Mouse (Mus musculus) heart, adult 8-10 months (tissue): ENCODE data around the gene Stard3. TPM values are rescaled to one million over a fixed set of nuclear protein-coding genes. Genes with fewer than 3 reads are reported as not detected.

Source experiments
- DNase-seq: peaks from one replicate; pipeline ENCODE4 v3.0.0; 2022; ENCODE audit warnings: low spot score
- total RNA-seq, 4 experiments: library from RNA; stranded (reverse); gene quantifications; 2 replicates each; pipeline ENCODE4 v1.2.4; 2022

Gene Stard3
- total RNA-seq, 4 experiments from 2014 or later: 17.2 to 28.8 (median 23.7) TPM

DNA sequence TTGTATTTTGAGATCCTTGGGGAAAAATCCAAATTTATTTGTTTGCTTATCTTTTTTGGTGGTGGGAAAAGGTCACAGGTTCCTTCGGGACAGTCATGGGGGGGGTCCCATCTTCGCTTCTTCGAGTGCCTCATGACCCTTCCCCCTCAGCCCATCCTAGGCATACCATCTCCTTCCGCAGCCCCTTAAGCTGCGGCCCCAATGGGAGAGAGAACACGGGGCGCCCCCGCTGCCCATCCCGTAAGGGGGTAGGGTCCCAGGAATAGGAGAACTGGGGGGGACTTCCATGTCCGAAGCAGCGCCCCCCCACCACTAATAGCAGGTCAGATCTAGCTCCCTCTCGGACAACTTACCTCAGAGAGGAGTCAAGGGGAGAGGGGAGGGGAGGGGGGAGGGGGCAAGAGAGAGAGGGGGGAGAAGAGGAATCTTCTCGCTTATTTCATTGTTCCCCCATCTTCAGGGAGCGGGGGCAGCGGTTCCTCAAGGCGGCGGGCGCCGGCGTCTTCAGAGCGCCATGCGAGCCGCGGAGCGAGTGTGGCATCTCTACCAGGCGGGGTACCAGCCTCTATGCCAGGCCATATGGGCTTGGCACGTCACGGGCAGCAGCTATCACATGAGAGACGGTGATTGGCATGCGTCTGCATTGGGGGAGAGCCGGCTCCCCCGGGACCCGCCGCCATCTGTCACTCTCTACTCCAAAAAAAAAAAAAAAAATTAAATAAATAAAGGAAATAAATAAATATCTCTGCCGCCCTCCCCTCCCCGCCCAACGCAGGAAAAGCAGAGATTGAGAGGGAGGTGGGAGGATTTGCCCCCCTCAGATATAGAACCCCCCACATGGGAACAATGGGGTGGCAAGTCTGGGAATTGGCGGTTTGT is 28.8 kb upstream of the Stard3 start, which contains the start of gene Neurod2:
TSS of gene Neurod2 (minus strand) at position 568 of the 879 bp plus-strand sequence.
- DNase-seq: no peak

DNA sequence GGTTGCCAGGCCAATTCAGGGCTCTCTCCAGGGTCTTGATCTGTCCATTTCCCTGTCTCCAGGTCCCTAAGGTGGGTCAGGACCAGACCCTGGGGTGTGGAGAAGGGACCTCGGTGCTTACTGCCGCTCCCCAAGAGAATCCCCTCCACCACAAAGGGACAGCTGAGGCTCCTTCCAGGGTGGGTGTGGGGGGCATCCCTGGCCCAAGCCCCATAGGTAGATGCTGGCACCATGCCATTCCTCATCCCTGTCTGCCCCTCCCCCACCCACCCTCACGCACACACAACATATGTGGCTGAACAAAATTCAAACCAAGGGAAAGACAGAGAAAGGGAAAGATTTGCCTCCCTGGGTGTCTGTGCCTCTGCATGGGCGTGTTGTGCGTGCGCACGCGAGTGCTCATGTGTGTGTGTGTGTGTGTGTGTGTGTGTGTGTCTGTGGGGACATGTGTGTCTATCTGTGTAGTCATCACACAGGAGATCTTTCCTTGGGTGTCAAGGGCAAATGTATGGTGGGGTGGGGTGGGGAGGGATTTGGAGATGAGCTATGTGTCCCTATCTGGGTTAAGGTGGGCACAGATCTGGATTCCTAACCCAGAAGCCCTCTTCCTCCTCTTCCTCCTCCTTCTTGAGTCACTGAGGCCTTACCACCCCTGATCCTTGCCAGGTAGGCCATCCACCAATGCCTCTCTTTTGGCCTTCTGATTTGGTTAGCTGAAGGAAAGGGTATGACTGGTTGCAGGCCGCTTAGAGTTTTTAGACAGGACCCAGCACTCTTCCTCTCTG is 28.0 kb upstream of the Stard3 start:
- no peak for DNase-seq

DNA sequence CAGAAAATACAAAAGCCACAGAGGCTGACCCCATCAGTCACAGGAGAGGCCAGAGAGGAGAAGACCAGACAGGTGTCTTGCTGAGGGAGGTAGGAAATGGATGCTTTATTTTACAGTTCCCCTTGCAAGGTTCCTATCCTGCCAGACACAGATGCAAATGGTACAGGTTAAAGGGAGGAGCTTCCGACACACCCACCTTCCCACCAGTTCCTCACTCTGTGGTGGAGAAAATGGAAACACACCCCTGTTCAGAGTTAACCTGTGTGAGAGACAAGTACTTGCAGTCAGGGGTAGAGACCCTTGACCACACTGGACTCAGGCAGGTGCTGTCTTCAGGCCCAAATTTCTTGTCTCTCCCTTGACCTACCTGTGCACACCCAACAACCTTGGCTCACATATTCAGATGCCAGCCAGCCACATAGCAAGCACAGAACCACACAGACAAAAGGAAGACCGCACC is 27.4 kb upstream of the Stard3 start:
- no peak for DNase-seq

DNA sequence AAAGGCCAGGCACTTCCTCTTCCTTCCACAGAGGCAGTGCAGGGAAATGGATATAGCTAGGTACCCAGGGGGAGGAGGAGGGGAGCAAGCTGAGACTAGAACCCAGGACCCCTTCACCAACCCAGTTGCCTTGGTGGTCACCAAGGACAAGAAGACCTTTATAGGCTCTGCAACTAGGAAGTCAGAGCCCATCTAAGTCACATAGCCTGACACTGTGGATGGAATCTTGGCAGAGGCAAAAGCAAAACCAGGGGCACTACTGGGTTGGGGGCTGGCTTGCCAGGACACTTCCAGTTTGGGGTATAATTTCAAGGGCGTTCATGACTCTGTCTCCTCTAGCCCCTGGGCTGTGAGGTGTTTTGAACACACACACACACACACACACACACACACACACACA is 26.8 kb upstream of the Stard3 start:
- no peak for DNase-seq

DNA sequence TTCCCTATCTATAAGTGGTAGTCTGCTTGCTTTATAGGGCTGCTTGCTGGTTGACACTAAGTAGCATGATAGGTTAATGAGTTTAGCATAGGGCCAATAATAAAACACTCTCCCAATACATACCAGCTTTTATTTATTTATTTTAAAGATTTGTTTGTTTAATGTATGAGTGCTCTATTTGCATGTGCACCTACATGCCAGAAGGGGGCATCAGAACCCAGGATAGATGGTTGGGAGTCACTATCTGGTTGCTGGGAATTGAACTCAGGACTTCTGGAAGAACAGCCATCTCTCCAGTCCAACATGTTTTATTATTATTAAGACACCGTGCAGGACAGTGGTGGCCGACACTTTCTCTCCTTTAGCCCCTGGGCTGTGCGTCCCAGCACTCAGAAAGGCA is 26.0 kb upstream of the Stard3 start:
- DNase-seq: no peak

DNA sequence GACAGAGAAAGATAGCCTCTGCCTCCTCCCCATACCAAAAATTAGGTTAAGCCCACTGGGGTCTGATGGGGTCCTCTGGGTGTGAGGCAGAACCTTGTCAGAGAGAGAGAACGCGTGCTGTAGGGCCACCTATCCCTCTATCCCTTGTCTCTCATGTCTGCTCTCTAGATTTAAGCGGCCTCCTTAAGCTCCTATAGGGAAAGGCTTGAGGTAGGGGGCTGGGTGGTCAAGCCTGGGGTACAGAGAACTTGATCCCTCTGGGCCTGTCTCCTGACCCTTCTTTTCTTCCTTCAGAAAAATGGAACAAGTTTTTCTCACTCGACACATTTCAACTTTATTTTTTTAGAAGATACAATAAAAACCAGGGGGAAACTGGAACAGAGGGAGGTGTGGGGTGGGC is 25.3 kb upstream of the Stard3 start:
- no peak for DNase-seq

DNA sequence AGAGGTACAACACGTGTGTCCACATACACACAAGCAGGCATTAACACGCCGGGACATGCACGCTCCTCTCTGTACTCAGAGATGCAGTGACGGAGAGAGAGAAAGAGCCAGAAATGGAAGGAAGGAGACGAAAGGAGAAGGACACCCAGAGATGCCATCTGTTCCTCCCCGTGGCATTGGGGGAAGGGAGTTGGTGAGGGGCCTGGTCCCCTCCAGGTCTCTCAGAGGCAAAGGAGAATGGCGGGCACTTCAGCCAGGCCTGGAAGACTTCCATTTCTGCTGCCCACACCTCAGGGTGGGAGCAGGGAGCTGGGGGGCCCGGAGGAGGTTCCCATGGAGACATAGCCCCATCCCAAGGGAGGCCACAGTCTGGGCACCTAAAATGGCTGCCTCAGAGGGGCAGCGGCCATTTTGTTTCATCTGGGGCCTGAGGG is 24.9 kb upstream of the Stard3 start:
- no peak for DNase-seq

DNA sequence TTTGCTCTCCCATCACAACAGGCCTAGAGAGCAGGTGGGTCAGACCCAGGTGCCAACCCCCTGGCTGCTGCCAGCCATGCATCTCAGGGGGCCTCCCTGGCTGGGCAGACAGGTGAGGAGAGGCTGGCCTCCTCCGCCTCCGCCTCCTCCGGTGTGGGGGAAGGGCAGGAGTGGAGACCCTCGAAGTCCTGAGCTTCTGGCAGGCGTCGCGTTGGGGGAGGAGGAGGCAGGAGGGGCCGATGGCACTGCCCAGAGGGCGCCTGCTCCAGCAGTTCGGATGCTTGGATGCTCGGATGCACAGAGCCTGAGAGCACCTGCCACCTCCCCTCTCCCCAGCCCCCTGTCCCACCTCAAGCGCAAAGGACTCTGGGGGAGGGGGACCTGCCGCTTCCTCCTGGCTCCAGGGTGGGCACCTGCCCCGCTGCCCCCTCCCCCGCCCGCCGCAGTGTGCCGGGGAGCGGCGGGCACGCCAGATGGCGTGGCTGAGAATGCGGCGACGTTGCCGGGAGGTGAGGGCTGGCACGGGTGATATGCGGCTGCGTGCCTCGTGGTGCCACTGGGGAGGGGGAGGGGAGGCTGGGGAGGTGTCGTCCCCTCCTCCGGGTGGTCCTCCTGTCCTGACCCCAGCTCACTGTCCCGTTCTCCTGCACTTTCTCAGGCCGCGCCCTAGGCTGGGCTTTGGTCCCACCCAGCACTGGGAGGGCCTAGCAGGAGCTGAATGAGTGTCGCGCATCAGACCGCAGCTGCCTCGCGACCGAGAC is 24.0 kb upstream of the Stard3 start:
- DNase-seq: no peak

DNA sequence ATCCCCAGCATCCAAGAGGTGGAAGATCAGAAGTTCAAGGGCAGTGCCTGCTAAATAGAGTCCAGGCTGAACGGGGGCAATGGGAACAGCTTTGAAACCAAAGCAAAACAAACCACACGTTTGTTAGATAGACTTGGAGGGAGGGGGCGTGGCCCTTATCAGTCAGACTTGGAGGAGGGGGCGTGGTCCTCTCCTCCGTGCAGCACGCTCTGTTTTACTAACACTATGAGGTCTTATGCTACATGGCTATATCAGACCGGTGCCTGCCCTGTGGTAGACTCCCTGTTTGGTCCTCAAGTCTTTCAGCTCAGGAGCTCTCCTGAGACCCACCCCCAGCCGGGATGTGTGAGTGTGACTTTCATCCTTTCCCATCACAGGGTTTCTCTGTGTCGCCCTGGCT is 22.9 kb upstream of the Stard3 start:
- no peak for DNase-seq

DNA sequence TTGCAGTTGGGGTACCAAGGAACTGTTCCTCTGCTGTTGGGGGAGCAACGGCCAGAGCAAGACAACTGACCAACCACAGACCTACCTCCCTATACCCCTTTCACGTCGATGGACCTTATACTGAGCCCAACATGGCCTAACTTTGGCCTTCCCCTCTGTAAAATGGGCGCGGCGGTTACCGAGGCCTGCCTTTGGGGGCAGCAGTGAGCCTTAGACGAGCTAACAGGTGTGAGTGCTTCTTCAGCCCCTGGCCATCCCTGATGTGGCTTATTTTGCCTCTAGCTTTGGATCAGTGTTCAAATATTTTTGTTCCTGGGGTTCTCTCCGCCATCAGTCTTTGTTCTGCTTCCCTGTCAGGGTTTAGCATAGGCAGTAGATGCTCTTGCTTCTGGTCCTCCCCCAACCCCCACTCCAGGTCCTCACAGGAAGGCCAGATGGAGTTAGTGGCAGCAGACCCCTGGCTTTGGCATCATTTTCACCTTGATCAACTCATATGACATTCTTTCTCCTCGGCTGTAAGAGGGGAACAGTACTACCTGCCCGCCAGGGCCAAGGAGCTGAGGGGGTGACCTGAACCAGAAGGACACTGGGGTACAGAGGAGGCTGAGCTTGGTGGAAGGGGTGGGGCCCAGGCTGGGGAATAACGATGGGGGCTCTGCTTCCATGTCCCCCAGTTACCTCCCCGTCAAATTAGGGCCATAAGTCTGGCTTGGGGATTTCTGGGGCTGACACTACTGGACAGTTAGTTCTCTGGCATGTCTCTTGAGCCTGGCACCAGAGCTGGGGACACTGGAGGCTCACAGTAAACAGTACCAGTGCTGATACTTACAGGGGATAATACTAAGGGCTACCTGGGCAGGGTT is 21.7 kb upstream of the Stard3 start:
- DNase-seq: no peak

DNA sequence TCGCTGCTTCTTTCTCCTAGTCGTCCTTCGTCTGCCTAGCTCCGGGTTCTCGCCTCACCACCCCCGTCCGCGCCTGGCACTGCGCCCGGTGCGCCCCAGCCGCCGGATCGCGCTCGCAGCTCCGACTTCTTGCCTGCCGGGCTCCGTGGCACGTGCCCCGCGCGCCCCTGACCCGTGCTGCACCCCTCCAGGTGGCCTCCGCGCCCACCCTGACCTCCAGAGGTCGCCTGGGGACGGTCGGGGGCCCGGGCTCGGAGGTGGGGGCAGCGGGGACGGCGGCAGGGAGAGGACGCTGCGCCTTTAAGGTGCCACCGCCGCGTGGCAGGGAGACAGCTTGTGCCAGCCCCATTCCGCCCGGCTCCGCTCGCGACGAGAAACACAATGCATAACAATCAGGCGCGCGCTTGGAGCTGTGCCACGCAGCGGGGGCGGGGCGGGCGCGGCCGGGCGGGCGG is 19.6 kb upstream of the Stard3 start:
- DNase-seq: no peak

DNA sequence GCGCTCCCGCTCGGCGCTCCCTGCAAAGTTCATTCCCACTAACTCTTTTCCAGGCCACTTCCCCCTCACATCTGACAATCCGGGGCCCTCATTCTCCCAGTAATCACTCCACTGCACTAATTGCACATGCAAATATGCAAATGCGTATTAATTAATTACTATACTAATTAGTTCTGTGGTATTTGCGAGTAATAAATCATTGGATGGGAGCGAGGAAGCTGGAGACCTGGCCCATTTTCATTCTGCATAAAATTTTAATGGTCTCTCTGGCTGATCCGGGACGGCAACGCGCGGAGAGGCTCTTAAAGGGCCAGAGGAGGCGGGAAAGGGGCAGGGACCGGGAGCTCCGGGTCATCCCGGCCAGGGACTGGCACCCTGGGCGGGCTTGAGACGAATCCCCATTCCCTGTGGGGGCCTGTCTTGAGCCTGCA is 19.1 kb upstream of the Stard3 start:
- no peak for DNase-seq

DNA sequence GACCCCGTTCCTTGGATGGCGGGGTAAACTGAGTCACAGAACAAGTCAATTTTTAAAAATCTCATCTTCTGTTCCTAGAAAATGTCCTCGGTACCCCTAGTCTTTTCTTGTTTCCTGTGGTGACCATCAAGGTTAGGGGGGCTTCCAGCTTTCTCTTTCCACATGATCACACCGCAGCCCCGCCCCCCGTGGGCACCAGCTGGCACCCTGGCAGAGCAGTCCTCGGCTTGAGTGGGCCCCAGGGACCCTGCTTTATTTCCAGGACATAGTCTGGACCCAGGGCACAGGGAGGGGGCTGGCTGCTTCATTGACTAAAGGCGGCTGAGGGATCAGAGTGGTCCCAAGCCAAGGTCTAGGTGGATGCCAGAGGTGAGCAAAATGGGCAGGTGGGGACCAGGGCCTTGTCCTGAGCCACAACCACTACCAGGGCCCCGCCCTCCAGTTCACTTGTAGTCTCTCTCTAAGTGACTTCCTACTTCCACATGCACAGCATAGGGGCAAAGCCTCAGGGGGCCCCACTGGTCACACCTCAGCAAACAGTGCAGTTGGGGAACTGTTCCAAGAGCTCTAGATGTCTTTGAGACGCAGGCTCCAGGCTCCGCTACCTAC is 18.4 kb upstream of the Stard3 start:
- DNase-seq: no peak

DNA sequence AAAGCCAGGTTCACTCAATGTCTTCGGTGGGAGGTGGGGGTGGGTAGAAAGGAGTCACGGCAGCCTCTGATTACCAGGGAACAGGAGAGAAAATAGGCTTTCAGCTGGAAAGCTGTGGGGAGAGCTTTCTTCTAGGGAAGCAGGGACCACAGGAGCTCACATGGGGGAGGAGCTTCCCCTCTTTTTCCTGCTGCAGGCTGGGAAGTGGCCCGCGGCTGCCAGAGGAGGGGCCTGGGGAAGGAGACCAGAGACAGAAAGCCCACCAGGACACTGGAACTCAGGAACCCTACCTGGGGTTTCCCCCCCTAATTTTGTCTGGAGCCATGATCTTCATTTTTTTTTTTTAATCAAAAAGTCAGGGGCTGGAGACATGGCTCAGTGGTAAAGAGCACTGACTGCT is 17.6 kb upstream of the Stard3 start:
- DNase-seq: no peak

DNA sequence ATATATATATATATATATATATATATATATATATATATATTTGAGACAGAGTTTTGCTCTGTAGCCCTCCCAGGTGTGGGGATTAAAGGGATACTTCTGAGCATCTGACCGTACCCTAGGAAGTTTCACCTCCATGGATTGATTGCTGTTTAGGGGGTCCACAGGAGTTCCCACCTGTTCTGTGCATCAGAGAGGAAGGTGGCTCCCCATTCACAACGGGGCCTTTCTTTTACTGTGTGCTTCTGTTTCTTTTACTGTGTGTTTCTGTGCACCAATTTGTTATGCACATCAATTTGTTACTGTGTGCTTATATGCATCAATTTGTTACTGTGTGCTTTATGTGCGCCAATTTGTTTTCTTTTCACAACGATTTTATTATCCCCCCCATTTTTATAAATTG is 17.0 kb upstream of the Stard3 start:
- no peak for DNase-seq

DNA sequence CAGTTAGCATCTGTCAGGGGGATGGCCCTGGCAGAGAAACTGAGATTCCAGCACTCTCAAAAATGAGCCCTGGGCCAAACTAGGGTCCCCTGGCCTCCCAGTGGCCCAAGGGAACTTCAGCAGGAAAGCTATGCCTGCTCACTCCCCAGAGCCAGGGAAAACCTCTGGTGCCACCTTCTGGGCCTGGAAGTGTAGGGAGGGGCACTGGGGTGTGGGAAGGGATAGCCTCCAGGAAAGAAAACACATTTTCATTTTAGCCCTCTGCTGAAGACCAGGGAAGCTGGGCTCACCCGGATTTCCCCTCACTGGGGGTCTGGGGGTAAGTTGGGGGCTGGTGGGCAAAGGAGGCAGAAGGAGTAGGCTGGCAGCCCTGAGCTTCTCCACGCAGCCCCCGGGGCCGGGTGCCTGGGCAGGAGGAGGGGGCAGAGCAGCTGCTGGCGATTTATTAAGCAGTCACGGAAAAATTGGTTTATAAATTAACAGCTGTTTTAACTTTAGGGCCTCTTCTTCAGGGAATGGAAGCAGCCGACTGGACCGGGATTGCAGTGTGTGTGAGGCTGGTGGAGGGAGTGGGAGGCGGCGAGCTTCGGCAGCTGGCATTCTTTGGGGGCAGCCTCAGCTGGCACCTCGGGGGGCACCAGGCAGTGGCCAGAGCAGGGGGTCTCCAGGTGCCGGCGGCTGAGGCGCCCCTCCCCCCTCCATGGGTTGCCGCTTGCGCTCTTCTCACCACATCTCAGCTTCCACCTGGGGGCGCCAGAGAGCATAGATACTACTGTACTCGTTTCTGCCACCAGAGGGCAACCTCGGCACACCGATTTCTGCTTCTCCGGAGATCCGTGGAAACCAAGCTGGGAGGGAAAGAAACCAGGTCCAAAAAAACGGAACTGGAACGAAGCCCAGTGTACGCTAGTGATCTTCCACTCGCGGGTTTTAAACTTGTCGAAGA is 15.9 kb upstream of the Stard3 start:
- DNase-seq: peak; percentile 96

DNA sequence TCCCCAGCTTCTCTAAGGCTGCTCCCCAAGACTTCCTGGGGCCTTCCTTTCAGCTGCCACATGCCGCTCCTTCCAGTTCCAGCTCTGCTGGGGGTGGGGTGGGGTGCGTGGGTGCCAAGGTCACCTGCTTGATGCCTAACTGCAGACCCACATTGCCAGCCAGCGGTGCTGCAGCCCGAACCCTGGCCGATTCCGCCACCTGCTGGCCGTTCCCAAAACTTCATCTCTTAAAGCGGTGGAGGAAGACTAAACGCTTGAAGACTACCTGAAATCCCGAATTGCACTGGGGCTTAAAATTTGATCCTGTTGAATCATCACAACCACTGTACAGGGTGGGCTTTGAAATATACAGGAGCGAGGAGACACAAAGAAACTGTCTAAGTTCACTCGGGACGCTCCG is 12.9 kb upstream of the Stard3 start:
- peak; percentile 70 for DNase-seq

DNA sequence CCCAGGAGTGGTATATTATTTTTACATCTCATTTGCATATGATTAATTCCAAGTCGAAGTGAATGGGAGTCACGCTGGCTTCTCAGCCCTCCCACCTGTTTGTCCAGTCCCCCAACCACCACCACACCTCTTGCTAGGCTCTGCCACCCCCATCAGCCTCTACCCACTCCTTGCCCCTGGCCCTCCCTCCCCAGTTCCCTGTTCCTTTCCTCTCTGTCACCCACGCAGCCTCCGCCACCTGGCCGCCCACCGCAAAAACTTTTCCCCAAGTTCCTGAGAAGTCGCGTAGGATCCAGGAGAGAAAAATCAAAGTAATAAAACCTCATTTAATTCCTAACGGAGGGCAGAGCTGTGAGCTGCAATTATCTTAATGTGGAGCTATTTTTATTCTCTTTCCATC is 12.0 kb upstream of the Stard3 start:
- DNase-seq: no peak

DNA sequence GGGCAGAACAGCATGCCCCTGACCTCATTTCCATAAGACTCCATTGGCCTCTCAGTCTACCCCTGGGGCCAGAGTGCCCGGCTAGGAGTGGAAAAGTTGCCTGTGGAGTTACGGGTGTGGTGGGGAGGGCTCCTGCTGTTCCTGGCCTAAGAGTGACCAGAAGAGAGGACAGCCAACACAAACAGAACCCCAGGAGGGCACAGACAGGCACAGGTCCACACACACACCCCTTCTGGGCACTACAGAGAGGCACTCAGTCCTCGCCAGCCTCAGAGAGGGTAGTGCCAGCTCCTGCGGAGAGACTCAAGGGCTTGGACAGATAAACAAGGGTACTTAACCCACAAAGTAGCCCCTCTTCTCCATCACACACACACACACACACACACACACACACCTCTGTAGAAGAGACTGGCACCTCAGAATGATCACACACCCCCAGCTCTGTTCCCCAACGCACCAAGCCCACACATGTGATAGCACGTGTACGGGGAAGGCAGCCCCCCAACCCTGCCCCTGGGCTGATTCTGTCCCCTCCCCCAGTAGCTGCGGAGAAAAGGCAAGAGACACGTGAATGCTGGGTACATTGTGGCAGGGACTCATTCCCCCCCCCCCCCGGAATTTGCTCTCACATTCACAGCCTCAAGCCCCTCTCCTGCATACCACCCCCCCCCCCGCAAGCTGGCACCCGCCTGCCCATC is 10.6 kb upstream of the Stard3 start:
- no peak for DNase-seq
